Mouse (Mus musculus) limb, embryonic 11.5 days (tissue): ENCODE results near the gene Lysmd2. TPM values are rescaled to one million over a fixed set of nuclear protein-coding genes. Genes with fewer than 3 reads are reported as not detected.

Experiments used
- ATAC-seq: fragments of 200-750 bp; cut with Nextera tagmentation; 2 replicates; pipeline ENCODE4 v1.8.0; 2017; ENCODE audit warnings: low read depth; ENCODE audit not compliant: insufficient number of reproducible peaks, low FRiP score, low TSS enrichment
- DNase-seq: peaks from one replicate; pipeline ENCODE4 v3.0.0-alpha.2; 2015; ENCODE audit warnings: low spot score
- H3K27ac ChIP-seq: fragments of 300-500 bp; sonication (generic); replicated peaks from 2 replicates; pipeline ENCODE4 v1.5.1; 2014; ENCODE audit warnings: low read depth, mild to moderate bottlenecking, low read length
- H3K27me3 ChIP-seq: fragments of 300-500 bp; sonication (generic); 2 replicates; pipeline ENCODE4 v1.6.1; 2014; ENCODE audit warnings: mild to moderate bottlenecking, low read length, mixed read lengths; ENCODE audit not compliant: control insufficient read depth, insufficient read depth
- H3K36me3 ChIP-seq: fragments of 300-500 bp; sonication (generic); 2 replicates; pipeline ENCODE4 v1.6.1; 2014; ENCODE audit warnings: mild to moderate bottlenecking, low read length, moderate library complexity, mixed read lengths; ENCODE audit not compliant: control insufficient read depth, insufficient read depth
- H3K4me1 ChIP-seq: fragments of 300-500 bp; sonication (generic); 2 replicates; pipeline ENCODE4 v1.6.1; 2014; ENCODE audit warnings: low read length, mixed read lengths; ENCODE audit not compliant: control insufficient read depth, insufficient read depth
- H3K4me2 ChIP-seq: fragments of 300-500 bp; sonication (generic); 2 replicates; pipeline ENCODE4 v1.6.1; 2014; ENCODE audit warnings: low read depth, mild to moderate bottlenecking, moderate library complexity; ENCODE audit not compliant: severe bottlenecking
- H3K4me3 ChIP-seq: fragments of 300-500 bp; sonication (generic); 2 replicates; pipeline ENCODE4 v1.5.1; 2014; ENCODE audit warnings: low read depth, low read length
- H3K9ac ChIP-seq: fragments of 300-500 bp; sonication (generic); 2 replicates; pipeline ENCODE4 v1.6.1; 2014; ENCODE audit warnings: mild to moderate bottlenecking, low read length
- H3K9me3 ChIP-seq: fragments of 300-500 bp; sonication (generic); 2 replicates; pipeline ENCODE4 v1.6.1; 2016; ENCODE audit warnings: low read length; ENCODE audit not compliant: control insufficient read depth
- WGBS: fragments of 180-500 bp; shearing (Covaris S2); extraction: QIAGEN DNeasy Blood & Tissue Kit; methylation state at CpG from one replicate; pipeline ENCODE4 v1.1.7; 2014; 5-methylcytosine and 5-hydroxymethylcytosine counted together
- polyA plus RNA-seq: library from polyadenylated mRNA; unstranded; fragments of >200 nt; fragmentation: Nextera tagmentation; extraction: Ambion mirVana; gene quantifications from 2 replicates; pipeline ENCODE4 v1.2.1, GENCODE M21; 2014

The Lysmd2 gene
- polyA plus RNA-seq, 1 experiment from 2014 or later = 21.6 TPM

DNA sequence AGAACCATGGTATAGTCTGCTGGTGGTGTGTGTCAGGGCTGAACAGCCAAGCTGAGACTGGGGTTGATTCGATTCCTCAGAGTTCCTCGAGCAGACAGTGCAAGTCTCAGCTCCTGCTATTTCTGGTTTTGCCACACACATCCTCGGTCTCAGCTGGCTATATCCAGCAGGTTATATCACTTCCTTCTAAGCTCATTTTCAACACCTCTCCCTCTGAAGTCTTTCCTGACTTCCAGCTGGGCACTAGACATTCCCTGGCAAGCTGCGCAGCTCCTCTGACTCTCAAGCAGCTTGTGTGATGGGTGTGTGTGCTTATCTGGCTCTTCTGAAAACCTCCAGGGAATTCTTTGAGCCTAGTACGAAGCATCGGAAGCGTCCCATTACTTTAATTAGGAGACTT lies 50.7 kb downstream of the Lysmd2 start:
- Histone ChIP-seq H3K36me3 (no peaks in the 10 kb centered on the region), H3K9me3 (no peaks in the 10 kb centered on the region), H3K27me3 (no peaks in the 10 kb centered on the region), H3K4me2 (no peak overlapping the region), H3K4me3 (no peak overlapping the region), H3K9ac (no peak overlapping the region), H3K27ac (no peak overlapping the region), H3K4me1 (no peaks in the 10 kb centered on the region)
- DNase-seq (no peak), ATAC-seq (no peak)
- 80% methylated on average over 7 of the region's 7 CpGs for WGBS

DNA sequence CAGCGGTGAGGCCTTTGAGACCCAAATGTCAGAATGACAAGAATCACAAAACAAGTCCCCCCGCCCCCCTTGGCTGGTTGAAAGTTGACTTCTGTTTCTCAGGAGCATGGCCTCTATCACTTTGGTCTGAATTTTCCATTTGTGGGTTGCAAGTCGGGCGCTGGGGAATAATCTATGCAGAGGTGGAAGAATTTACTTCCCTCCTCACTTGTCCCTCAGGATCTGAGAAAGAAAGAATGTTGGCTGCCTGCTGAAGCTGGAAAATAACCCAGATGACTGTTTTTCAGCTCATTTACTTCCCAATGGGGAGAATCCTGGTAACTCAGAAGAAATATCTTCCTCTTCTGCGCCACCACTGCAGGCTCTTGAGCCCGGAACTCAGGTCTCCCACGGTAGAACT lies 52.8 kb downstream of the Lysmd2 start:
- DNase-seq (no peak), ATAC-seq (no peak)
- no peak overlapping the region for H3K27ac ChIP-seq
- no peak overlapping the region for H3K4me2 ChIP-seq
- H3K4me3 ChIP-seq = no peak overlapping the region
- no peaks in the 10 kb centered on the region for H3K27me3 ChIP-seq
- WGBS = 82% methylated on average over 7 of the region's 7 CpGs
- H3K9me3 ChIP-seq = no peaks in the 10 kb centered on the region
- no peaks in the 10 kb centered on the region for H3K36me3 ChIP-seq
- H3K9ac ChIP-seq = no peak overlapping the region
- no peaks in the 10 kb centered on the region for H3K4me1 ChIP-seq

DNA sequence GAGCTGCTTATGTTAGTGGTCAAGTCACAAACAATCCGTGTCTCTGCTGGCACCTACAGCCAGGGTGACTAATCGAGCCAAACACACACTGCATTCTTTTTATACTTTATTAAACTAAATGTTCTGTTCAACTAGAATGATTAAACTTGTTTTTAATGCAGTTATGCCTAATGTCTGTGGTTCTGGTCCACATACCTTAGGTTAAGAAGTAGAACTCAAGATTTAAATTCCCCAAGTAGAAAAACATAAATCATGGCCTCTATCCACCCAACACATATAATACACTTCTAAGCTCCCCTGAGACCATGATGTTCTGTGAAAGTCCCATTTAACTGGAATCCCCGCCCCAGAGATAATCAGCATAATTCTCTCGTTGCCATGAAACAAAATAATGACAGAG lies 54.1 kb downstream of the Lysmd2 start:
- H3K36me3 ChIP-seq = no peaks in the 10 kb centered on the region
- no peak overlapping the region for H3K4me2 ChIP-seq
- no peak overlapping the region for H3K27ac ChIP-seq
- no peaks in the 10 kb centered on the region for H3K9me3 ChIP-seq
- no peak overlapping the region for H3K4me3 ChIP-seq
- peaks cover 3% of the 10 kb centered on the region for H3K4me1 ChIP-seq
- no peaks in the 10 kb centered on the region for H3K27me3 ChIP-seq
- no peak for DNase-seq
- H3K9ac ChIP-seq = no peak overlapping the region
- WGBS = 79% methylated on average over 4 of the region's 4 CpGs
- no peak for ATAC-seq

DNA sequence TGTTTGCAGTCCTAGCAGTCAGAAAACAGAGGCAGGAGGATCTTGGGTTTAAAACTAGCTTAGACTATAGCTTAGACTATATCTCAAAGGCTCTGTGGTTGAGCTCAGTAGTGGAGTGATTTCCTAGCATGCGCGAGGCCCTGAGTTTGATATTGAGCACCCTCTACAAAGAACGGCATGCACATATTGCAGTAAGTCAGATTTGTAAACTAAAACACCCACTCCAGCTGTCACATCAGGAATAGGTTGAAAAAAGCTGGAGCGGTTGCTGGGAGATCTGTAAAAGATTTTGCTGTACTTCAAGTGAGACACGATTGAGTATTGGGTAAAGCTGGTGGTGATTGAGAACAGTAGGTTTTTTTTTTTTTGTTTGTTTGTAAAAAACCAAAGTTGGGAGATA lies 55.1 kb downstream of the Lysmd2 start:
- ATAC-seq (no peak), DNase-seq (no peak)
- H3K9me3 ChIP-seq = no peaks in the 10 kb centered on the region
- no peak overlapping the region for H3K4me3 ChIP-seq
- H3K36me3 ChIP-seq = no peaks in the 10 kb centered on the region
- H3K27me3 ChIP-seq = no peaks in the 10 kb centered on the region
- WGBS = 91% methylated on average over 5 of the region's 5 CpGs
- peaks cover 3% of the 10 kb centered on the region for H3K4me1 ChIP-seq
- no peak overlapping the region for H3K4me2 ChIP-seq
- no peak overlapping the region for H3K27ac ChIP-seq
- H3K9ac ChIP-seq = no peak overlapping the region

DNA sequence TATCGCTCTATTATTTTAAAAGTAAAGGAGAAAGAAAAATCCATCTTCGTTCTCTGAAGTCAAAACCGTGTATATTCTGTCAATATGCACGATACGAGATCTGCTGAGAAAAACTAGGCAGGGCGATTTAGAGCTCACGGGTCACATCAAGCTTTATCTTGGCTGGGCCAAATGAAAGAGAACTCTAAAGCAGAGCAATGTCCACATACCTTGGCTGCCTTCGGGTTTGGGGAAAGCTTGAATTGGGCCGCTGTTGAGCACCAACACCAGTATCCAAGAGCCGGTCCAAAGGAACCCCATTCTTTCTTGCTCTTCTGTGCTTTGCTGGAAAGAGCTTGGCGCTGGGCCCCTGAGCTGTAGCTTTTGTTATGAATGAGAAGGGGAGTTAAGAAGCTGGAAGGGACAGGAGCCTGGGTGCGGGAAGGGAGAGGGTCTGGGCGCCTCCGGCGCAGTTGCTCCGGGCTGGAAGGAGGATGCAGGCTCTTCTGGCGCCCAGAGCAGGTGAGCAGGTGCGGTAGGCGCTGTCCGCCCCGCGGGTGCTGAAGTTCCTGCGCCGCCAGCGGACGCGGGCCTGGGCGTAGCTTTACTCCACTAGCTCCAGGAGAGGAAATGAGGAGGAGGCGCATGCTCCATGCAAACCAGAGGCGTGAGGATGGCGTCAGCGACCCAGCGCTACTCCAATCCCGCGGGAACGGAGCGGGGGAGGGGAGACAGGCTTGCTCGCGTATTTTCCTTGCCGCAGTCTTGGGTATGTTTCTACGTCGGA lies 58.1 kb downstream of the Lysmd2 start, which contains the start of gene Scg3:
Scg3 (minus strand) TSS at position 631 of the 766 bp plus-strand sequence.
- Histone ChIP-seq H3K27ac (no peak within 1 kb of the TSS), H3K4me1 (peaks cover 3% of the 10 kb centered on the region), H3K36me3 (no peaks in the 10 kb centered on the region), H3K9ac (peak within 1 kb of the TSS; percentile 7; the same call in 1 of the 2 replicates), H3K4me2 (peak within 1 kb of the TSS; percentile 40), H3K9me3 (no peaks in the 10 kb centered on the region), H3K4me3 (no peak within 1 kb of the TSS), H3K27me3 (no peaks in the 10 kb centered on the region)
- 10% methylated on average over 42 of the region's 42 CpGs for WGBS
- DNase-seq (peak; percentile 93), ATAC-seq (peak; percentile 91)

DNA sequence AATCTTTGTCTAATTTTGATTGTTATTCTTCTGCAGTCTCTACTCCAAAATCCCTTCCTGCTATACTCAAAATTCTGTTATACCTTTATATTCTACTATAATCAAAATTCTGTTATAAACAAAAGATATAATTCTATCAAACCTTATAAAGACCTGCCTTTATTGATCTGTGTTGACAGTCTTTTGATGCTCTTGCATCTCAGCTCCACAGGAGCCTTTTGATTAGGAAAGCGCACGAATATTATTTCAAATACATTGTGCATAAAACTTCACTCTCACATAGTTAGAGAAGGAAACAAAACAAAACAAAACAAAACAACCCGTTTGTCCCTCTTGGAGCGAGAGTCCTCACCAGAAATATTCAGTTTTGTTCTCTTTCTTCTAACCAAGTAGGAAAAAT lies 58.8 kb downstream of the Lysmd2 start:
- Histone ChIP-seq H3K9me3 (no peaks in the 10 kb centered on the region), H3K4me2 (peak overlapping the region; percentile 40), H3K4me1 (peaks cover 3% of the 10 kb centered on the region), H3K36me3 (no peaks in the 10 kb centered on the region), H3K27ac (no peak overlapping the region), H3K4me3 (no peak overlapping the region), H3K27me3 (no peaks in the 10 kb centered on the region), H3K9ac (no peak overlapping the region)
- WGBS = 77% methylated on average over 4 of the region's 4 CpGs
- ATAC-seq (no peak), DNase-seq (no peak)

DNA sequence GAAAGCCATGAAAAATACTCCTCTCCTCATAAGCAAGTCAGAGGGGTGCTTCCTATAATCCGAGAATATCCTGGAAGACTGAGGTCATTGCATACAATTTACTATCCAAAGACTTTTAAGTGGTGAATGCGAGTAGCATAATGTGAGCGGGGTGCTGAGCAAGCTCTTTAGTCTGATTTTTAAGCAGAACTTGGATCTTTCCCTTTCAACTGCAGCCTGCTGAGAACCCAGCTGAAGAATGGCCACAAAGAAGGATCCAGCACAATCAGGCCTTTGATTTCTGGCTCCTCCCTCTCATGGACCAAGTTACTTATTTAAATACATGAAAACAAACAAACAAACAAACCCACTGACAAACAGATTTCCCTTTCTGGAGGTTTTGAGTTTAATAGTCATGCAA lies 59.2 kb downstream of the Lysmd2 start:
- DNase-seq (no peak), ATAC-seq (no peak)
- Histone ChIP-seq H3K27me3 (no peaks in the 10 kb centered on the region), H3K4me2 (no peak overlapping the region), H3K9me3 (no peaks in the 10 kb centered on the region), H3K27ac (no peak overlapping the region), H3K4me3 (no peak overlapping the region), H3K4me1 (peaks cover 3% of the 10 kb centered on the region), H3K9ac (no peak overlapping the region), H3K36me3 (no peaks in the 10 kb centered on the region)
- WGBS = 79% methylated on average over 3 of the region's 3 CpGs
